Mouse (Mus musculus) bone marrow macrophage, adult 2 months (primary cell): ENCODE data around the gene Chst15.

ENCODE experiments used
- CTCF ChIP-seq: IDR thresholded peaks from 2 replicates; pipeline ENCODE4 v1.5.1; 2012; ENCODE audit warnings: low read depth, mild to moderate bottlenecking, low read length, moderate library complexity
- POLR2A ChIP-seq: IDR thresholded peaks from 2 replicates; pipeline ENCODE4 v1.6.1; 2012; ENCODE audit warnings: mild to moderate bottlenecking, low read depth, low read length, borderline replicate concordance

GRCm38 (mm10) chr7:132343900-132344299 lies 26.9 kb upstream of the Chst15 start:
- TF ChIP-seq CTCF (no peak), POLR2A (no peak)
